Mouse (Mus musculus): Measurements from ENCODE around the gene Tatdn3.
A peak's percentile ranks its signal among the peaks of the same experiment; 100 is the strongest.

The Tatdn3 gene

GRCm38 (mm10) chr1:191062781-191063485 is at the start of gene Tatdn3, which contains the start of gene Nsl1:
TSS of gene Tatdn3 (minus strand) at chr1:191062932.
TSS of gene Nsl1 (plus strand) at chr1:191063012.
- peak; percentile 92 to 98 for DNase-seq (ENCODE audit: low spot score in 2 of 2)

GRCm38 (mm10) chr1:191111146-191111545 is 48.4 kb upstream of the Tatdn3 start:
- peak in 1 of 2 experiments; percentile 41 for DNase-seq (ENCODE audit: low spot score in 2 of 2)

GRCm38 (mm10) chr1:191109907-191110306 is 47.2 kb upstream of the Tatdn3 start:
- DNase-seq (ENCODE audit: low spot score in 2 of 2) = no peak

GRCm38 (mm10) chr1:191107306-191107705 is 44.6 kb upstream of the Tatdn3 start:
- DNase-seq (ENCODE audit: low spot score in 2 of 2) = no peak

- DNase-seq (ENCODE audit: low spot score in 2 of 2) = no peak
Observed at GRCm38 (mm10) chr1:191105246-191105645, 42.5 kb upstream of the Tatdn3 start.

GRCm38 (mm10) chr1:191102730-191103370 is 40.1 kb upstream of the Tatdn3 start:
- no peak for DNase-seq (ENCODE audit: low spot score in 2 of 2)

GRCm38 (mm10) chr1:191099772-191100291 is 37.1 kb upstream of the Tatdn3 start:
- DNase-seq (ENCODE audit: low spot score in 2 of 2) = no peak

GRCm38 (mm10) chr1:191099114-191099513 is 36.4 kb upstream of the Tatdn3 start:
- DNase-seq (ENCODE audit: low spot score in 2 of 2) = no peak

- peak in 1 of 2 experiments; percentile 63 for DNase-seq (ENCODE audit: low spot score in 2 of 2)
Observed at GRCm38 (mm10) chr1:191097802-191098747, 35.3 kb upstream of the Tatdn3 start, which contains the start of gene Batf3. TSS of gene Batf3 (plus strand) at chr1:191097847.

- no peak for DNase-seq (ENCODE audit: low spot score in 2 of 2)
Observed at GRCm38 (mm10) chr1:191096871-191097681, 34.3 kb upstream of the Tatdn3 start.

GRCm38 (mm10) chr1:191095019-191095418 is 32.3 kb upstream of the Tatdn3 start:
- no peak for DNase-seq (ENCODE audit: low spot score in 2 of 2)

GRCm38 (mm10) chr1:191093578-191093977 is 30.8 kb upstream of the Tatdn3 start:
- DNase-seq (ENCODE audit: low spot score in 2 of 2) = no peak

- DNase-seq (ENCODE audit: low spot score in 2 of 2) = no peak
Observed at GRCm38 (mm10) chr1:191092050-191092449, 29.3 kb upstream of the Tatdn3 start.

GRCm38 (mm10) chr1:191089355-191089754 is 26.6 kb upstream of the Tatdn3 start:
- DNase-seq (ENCODE audit: low spot score in 2 of 2) = no peak

GRCm38 (mm10) chr1:191087955-191088354 is 25.2 kb upstream of the Tatdn3 start:
- no peak for DNase-seq (ENCODE audit: low spot score in 2 of 2)

- DNase-seq (ENCODE audit: low spot score in 2 of 2) = no peak
Observed at GRCm38 (mm10) chr1:191086960-191087359, 24.2 kb upstream of the Tatdn3 start.

- DNase-seq (ENCODE audit: low spot score in 2 of 2) = no peak
Observed at GRCm38 (mm10) chr1:191086304-191086878, 23.7 kb upstream of the Tatdn3 start.

GRCm38 (mm10) chr1:191085597-191085996 is 22.9 kb upstream of the Tatdn3 start:
- DNase-seq (ENCODE audit: low spot score in 2 of 2) = no peak

GRCm38 (mm10) chr1:191084951-191085559 is 22.3 kb upstream of the Tatdn3 start:
- DNase-seq (ENCODE audit: low spot score in 2 of 2) = peak; percentile 58 to 77

GRCm38 (mm10) chr1:191083230-191083629 is 20.5 kb upstream of the Tatdn3 start:
- no peak for DNase-seq (ENCODE audit: low spot score in 2 of 2)
